ENCODE assay signal across 10 mouse cellular contexts in the genomic region with DNA sequence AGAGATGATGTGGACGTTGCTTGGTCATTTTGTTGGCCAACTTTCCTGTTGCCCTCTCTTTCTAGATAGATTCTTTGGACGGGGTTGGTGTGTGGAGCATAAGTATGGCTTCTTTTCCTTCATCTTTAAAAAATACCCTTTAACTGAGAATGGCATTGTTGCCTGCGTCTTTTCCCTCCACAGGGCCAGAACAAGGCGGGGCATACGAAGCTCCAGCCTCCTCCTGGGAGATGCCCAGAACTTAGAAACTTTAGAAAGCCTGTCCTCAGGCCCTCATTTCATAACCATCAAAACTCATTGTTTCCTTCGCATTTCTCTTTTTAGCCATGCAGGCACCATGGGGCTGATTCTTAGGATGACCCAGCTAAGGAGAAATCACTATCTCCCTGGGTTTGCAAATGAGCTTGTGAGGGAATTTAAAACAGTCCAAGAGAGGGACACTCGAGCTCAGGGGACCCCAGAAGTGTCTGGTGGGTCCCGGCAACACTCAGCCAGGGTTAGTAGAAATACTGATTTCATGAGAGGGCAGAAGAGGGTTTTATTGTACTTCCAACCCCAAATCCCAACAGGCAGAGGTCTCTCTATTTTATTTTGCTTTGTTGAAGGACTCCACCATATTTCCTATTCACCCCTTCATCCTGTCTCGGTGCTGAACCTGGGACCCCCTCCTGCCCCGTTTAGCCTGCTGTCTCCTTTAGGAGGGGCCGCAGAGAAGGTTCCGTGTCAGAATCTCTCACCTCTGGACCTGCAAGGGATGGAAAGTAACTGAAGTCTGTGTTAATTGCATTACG.
DNase-seq lines count a peak whose midpoint lies in the region; ATAC-seq lines count a peak whose summit lies in the region.
"Had no signal": no experiment of that assay in that cellular context is flagged by ENCODE, and none has a peak within 500 bp of the region (broad histone marks: within the 10 kb centered on the region; RNA-seq: fewer than 3 reads in every experiment).

No protein-coding gene starts in this region.

- 40% methylated on average over 13 of the region's 13 CpGs for WGBS in heart, embryonic 10.5 days
- WGBS in neural tube, embryonic 11.5 days, result 25% methylated on average over 13 of the region's 13 CpGs
- 42% methylated on average over 13 of the region's 13 CpGs for WGBS in limb, embryonic 13.5 days

- H3K9ac ChIP-seq in neural tube, embryonic 11.5 days (ENCODE audit: low read length), result no peak overlapping the region
- H3K9ac ChIP-seq in limb, embryonic 13.5 days, result no peak overlapping the region

- H3K4me3 ChIP-seq in heart, embryonic 10.5 days, result peak overlapping the region; percentile 31; the same call in 1 of the 2 replicates
- no peak overlapping the region for H3K4me3 ChIP-seq in neural tube, embryonic 11.5 days (ENCODE audit: low read depth, low read length)
- no peak overlapping the region for H3K4me3 ChIP-seq in limb, embryonic 13.5 days

- peaks cover 7% of the 10 kb centered on the region for H3K4me1 ChIP-seq in heart, embryonic 10.5 days
- peaks cover 14% of the 10 kb centered on the region for H3K4me1 ChIP-seq in neural tube, embryonic 11.5 days (ENCODE audit: control insufficient read depth, insufficient read depth, low read length)
- H3K4me1 ChIP-seq in limb, embryonic 13.5 days, result peaks cover 25% of the 10 kb centered on the region

- H3K4me2 ChIP-seq in neural tube, embryonic 11.5 days (ENCODE audit: low read depth), result 0 out of 2 replicates have a peak overlapping the region, but pooled peaks have one; percentile 23
- H3K4me2 ChIP-seq in limb, embryonic 13.5 days (replicated peaks), result peak overlapping the region; percentile 35

- H3K27ac ChIP-seq in heart, embryonic 10.5 days, result no peak overlapping the region
- H3K27ac ChIP-seq in neural tube, embryonic 11.5 days (ENCODE audit: low read depth, low read length), result peak overlapping the region; percentile 80
- H3K27ac ChIP-seq in limb, embryonic 13.5 days, result no peak overlapping the region

- H3K9me3 ChIP-seq in heart, embryonic 10.5 days, result no peaks in the 10 kb centered on the region
- H3K9me3 ChIP-seq in neural tube, embryonic 11.5 days (ENCODE audit: control insufficient read depth, low read length), result no peaks in the 10 kb centered on the region
- peaks cover 4% of the 10 kb centered on the region; the same call in 1 of the 2 replicates for H3K9me3 ChIP-seq in limb, embryonic 13.5 days

- peaks cover 18% of the 10 kb centered on the region for H3K27me3 ChIP-seq in heart, embryonic 10.5 days (ENCODE audit: insufficient read depth, poor library complexity, severe bottlenecking)
- H3K27me3 ChIP-seq in neural tube, embryonic 11.5 days (ENCODE audit: control insufficient read depth, insufficient read depth, low read length), result no peaks in the 10 kb centered on the region
- H3K27me3 ChIP-seq in limb, embryonic 13.5 days, result no peaks in the 10 kb centered on the region

- DNase-seq in heart, embryonic 10.5 days (ENCODE audit: low spot score), result peak; percentile 58
- DNase-seq in heart, postnatal 4 days, result no peak
- DNase-seq in neural tube, embryonic 11.5 days (ENCODE audit: low spot score), result peak; percentile 42
- no peak for DNase-seq in neural tube, embryonic 10.5 days (ENCODE audit: extremely low spot score, low spot score)
- DNase-seq in urinary bladder, postnatal 14 days (ENCODE audit: low spot score), result no peak
- DNase-seq in retina, embryonic 14.5 days (ENCODE audit: low spot score), result no peak
- DNase-seq in adrenal gland, postnatal 36 days, result no peak
- DNase-seq: gastrocnemius, postnatal 14 days; liver had no signal

- H3K36me3 ChIP-seq in heart, embryonic 10.5 days, result no peaks in the 10 kb centered on the region
- no peaks in the 10 kb centered on the region for H3K36me3 ChIP-seq in neural tube, embryonic 11.5 days (ENCODE audit: control insufficient read depth, insufficient read depth, low read length)
- no peaks in the 10 kb centered on the region for H3K36me3 ChIP-seq in limb, embryonic 13.5 days

- ATAC-seq in neural tube, embryonic 11.5 days (ENCODE audit: insufficient read depth, low FRiP score, low TSS enrichment), result no peak; the same call in 1 of the 2 replicates
- ATAC-seq in limb, embryonic 13.5 days (ENCODE audit: low FRiP score, low read depth), result no peak

Comparison
In these comparisons a context has a peak if more than half of its experiments do, and no peak if none do; other contexts are left out.
1. DNase-seq: peak in heart, embryonic 10.5 days (single experiment) and neural tube, embryonic 11.5 days (single experiment); none in heart, postnatal 4 days (single experiment), neural tube, embryonic 10.5 days (single experiment), urinary bladder, postnatal 14 days (single experiment), retina, embryonic 14.5 days (single experiment) and adrenal gland, postnatal 36 days (0 of 2).